Mouse (Mus musculus) urinary bladder, adult 2 months (tissue): Measurements from ENCODE around the gene Nfia. TPM values are rescaled to one million over a fixed set of nuclear protein-coding genes. Genes with fewer than 3 reads are reported as not detected.

Experiments used
- DNase-seq: peaks from one replicate; pipeline ENCODE4 v3.0.0; 2022; ENCODE audit warnings: low spot score
- polyA plus RNA-seq: library from polyadenylated mRNA; depleted of rRNA; stranded (reverse); fragments of >200 nt; gene quantifications from 2 replicates; pipeline ENCODE4 v1.2.3, GENCODE M21; 2012

The Nfia gene
- polyA plus RNA-seq, 1 experiment = 19.6 TPM

DNA sequence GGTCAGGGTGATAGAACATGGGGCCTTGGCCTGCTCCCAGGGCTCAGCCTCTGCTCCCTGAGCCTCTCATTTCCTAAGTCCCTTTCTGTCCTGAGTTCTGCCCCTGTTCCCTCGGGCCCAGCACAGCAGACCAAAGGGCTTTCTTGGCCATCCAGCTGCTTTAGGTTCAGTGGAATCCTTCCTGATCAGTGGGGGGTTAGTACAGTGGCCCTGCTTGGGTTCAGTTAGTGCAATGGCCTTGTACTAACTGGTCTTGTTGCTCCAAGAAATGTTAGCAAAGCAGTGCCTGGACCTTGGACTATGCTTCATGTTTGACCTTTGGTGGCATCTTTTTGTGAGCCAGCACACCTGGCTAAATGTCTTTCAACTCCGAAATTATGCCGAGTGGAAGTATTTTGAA lies 66.1 kb downstream of the Nfia start:
- DNase-seq = no peak

DNA sequence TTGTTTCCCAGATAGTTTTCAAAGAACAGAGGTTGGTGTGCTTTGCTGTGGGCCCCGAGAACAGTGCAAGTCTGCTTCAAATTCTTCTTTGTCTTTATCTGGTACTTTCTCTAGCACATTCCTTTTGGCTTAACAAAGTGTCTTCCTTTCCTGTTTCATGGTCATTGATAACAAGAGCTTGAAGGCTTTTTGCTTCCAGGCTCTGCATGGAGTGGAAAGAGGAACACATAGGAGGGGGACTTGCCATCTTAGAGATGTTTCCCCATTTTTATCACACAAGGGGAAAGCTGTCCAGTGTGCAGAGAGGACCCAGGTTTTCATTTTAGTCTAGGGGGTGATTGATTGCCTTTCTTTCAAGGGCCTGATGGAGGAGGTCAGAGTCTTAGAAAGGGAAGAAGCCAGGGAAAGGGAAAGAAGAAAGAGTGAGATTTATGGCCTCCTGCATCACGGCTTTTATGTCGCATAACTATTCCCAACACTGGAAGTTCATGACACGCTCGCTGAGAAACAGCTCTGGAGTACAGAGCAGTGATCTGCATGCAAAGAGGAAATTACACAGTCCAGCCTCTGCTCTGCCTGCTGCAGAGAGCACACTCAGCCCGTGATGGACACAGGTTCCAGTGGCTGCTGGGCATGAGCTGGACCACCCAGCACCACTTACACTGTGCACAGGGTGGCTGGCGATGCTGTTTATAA lies 67.0 kb downstream of the Nfia start:
- DNase-seq = no peak

DNA sequence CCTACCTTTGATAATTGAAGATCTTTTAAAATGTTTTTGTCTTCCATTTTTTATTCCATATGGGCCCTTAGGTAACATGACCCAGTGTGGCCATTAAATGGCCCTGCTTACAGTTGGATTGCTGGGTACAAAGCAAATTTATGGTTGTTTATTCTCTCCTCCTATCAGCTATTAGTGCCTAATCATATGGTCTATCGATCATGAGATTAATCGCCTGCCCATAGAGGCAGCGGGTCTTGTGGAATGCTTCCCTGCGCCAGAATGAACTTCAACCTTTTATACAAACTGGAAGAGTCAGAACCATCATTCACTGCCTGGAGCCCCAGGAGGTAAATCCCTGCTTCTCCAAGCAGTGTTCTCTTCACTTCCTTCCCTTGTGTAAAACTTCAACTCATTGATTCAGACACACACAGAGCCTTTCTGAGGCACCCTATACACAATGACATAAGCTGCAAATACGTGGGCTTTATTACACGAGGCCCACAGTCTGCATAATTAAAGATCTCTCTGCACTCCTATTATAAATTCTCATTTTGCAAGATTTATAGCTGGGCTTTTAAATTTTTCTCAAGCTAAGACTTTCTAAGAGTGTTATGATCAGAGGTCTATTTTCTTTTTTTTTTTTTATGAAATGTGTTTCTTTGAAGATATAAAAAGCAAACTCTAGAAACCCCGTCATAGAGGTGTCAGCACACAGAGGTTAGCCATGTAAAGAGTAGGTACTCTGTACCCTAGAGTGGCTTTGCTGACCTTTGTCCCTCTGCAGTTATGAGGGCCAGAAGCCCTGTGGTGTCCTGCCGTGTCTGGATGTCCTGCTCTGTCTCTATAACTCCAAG lies 67.9 kb downstream of the Nfia start:
- no peak for DNase-seq

DNA sequence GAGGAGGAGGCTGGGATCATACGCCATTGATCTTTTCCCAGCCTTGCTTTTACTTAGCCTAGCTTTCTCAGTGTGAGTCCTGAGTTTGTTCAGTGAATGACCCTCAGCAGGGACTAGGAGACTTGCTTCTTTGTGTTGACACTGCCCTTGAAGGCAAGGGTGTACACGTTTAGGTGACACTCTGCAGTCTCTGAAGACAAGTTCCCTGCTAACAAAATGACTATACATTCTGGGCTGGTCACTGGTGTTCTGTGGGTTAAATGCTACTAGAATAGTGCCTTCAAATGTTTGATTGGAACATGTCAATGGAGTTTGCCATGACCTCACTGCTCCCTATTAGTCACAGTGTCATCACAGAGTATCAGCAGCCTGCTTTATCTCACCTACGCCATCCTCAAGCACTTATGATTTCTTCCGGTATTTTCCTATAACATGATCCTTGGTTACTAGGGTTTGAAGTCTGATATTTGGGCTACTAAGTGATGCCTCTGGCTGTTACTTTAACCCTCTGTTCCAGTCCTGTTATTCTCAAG lies 68.6 kb downstream of the Nfia start:
- no peak for DNase-seq

DNA sequence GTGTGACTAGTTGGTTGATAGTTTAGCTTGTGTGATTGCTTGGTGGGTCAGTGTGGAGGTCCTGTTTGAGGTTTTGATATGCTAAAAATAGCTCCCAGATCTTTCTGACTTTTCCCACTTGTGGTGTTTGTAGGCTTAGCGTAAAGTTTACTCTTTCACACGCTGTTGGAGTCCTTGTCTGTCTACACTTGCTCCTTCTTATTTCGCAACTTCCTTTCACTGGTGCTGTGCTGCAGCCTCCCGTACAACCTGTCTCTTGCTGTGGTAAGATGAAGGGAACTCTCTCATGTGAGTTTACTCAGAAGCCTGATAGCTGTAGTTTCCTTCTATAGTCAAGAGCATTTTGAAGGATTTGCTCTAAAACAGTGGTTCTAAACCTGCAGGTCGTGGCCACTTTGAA lies 69.2 kb downstream of the Nfia start:
- no peak for DNase-seq

DNA sequence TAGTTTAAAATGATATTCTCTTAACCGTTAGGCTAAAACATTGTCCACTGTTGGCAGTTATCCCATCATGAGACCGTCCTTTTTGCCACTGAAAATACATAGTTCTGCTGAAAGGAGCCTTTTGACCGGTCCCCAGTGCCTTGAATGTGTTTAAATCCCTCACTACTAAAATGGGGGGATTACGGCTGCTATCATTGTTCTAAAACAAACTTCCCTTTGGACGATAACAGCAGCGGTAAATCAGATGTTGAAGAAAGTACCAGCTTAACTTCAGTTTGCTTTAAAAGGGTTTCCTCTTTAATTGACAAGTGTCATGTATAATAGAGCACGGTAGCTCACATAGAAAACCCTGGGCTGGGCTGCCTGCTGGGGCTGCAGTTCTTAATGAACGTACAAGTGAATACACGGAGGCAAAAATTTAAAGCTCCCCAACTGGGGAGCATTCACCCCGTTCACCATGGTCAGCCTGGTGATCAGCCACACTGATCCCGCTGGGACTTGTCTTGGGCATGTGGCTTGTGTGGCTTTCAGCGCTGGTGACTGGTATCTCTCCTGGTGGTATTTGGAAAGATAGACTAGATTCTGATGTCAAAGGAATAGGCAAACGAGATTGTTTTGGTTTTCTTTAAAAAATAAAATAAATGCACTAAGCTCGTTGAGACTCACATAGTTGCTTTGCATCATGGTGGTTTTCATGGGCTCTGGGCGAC lies 71.6 kb downstream of the Nfia start:
- no peak for DNase-seq

DNA sequence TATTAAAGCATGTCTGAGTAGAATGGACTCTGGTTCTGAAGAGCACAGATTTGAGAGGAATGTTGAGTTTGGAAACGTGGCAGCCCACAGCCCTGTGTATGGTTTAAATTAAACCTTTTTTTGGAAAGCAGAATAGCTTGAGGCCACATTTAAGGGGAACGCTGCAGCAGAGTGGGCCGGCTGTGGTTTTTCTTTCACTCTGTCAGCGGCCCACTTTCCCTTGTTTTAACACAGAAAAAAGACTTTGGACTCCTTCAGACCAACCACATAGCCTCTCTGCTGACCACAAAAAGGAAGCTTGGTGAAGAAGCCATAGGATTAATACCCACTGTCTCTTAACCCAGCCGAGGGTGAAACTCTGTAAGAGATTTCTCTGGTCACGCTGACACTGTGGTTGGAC lies 72.4 kb downstream of the Nfia start:
- no peak for DNase-seq

DNA sequence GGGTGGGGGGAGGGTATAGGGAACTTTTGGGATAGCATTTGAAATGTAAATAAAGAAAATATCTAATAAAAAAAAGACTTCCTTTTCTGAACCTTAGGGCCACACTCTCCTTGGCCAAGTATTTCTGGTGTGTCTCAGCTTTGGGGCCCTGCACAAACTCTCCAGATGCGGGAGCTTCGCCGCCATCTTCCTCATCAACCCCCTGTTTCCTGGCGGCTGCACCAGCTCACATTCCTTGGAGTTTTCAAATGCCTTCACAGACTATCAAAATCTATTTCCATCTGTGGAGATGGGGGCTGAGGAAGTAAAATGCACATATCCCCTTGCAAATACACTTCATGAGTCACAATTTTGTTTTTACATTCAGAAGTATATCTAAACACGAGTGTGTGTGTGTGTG lies 75.1 kb downstream of the Nfia start:
- DNase-seq = no peak

DNA sequence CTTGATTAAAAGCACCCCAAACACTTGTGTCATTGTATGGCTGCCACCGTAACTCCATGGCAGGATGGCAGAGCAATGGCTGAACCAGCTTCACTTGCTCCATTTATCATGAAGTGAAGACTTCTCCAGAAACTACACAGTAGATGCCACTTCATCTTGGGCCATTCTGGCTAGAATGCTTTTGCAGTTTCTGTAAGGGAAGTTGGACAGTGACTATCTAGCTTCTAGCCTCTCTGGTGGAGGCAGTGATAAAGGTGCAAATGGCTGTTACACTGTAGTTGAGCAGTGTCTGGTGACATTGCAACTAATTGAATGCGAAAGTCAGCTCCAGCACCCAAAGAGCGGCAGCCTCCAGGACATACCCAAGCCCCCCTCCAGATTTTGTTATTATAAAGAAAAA lies 78.5 kb downstream of the Nfia start:
- no peak for DNase-seq

DNA sequence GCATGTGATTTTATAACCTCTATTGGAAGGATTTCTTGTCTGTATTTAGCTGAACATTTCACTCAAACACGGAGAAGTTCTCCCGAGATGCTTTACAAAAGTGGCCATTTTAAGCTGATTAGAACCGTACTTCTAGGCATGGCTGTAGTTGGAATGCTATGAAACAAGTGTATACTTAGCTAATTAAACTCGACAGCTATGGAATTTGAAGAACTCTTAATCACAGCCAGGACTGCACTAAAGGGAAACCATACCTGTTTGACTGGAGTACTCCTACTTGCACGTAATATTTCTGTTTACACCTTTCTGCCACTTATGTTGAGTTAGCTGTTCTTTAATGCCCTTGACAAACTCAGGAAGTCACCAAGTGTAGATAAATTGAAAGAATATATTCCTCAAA lies 79.2 kb downstream of the Nfia start:
- no peak for DNase-seq

DNA sequence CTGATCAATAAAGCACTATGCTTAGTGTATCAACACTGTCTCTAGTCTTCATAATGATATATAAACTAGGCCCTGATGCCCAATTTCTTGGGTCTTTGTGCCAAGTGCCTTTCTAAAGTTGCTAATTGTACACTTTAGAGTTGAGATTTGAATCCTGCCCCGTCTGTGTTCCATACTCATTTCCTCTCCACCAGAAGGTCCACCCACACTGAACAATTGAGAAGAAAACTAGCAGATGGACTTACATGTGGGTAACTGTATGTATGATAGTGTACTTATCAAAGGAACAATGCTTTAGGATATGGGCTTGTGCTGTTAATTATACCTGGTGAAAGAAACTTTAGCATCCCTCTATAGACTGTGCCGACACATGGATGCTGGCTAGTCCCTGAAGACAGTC lies 80.1 kb downstream of the Nfia start:
- no peak for DNase-seq

DNA sequence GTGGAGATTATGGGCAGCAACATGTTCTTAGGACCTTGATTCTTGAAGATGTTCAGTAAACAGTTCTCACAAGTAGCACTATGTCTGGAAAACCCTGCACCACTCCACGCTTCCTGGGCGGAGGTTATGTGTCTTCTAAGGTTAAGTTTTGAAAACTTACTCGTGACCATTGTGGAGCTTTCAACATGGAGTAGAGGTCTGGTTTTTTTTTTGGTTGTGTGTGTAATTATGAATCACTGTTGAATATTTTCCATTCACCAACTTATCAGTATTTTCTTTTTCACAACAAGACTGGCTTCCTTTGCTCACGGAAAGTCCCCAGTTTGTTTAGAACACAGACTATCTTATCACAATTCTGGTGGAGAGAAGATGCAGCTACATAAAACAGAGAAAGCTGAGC lies 82.2 kb downstream of the Nfia start:
- no peak for DNase-seq

DNA sequence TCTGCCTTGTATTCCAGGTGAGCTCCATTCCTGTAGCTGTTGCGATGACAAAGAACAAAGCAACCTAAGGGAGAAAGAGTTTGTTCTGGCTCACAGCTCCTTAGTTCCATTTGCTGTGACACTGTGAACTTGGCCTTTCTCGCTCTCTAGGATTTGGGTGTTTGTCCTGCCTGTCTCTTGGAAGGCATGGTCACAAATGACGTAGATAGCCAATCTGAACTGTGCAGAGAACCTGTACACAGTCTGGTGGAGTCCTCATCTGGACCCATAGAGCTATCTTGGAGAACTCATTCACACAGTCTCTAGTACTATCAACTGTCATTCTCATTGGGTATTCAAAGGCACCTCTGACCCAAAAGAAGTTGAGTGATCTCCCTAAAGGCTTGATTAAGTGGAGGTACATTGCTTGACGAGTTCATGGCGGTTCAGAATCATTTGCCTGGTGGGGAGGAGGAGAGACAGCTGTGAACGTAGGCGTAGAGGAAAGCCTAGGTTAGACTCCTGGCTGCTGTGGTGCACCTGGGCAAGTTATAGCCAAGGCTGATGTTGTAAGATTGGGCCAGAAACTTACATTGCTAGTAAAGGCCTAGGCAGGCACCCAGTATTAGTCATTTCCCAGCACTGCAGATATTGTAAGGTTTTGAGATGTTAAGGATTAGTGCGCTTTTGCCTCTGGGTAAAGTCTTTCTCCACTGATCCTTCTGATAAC lies 83.3 kb downstream of the Nfia start:
- no peak for DNase-seq

DNA sequence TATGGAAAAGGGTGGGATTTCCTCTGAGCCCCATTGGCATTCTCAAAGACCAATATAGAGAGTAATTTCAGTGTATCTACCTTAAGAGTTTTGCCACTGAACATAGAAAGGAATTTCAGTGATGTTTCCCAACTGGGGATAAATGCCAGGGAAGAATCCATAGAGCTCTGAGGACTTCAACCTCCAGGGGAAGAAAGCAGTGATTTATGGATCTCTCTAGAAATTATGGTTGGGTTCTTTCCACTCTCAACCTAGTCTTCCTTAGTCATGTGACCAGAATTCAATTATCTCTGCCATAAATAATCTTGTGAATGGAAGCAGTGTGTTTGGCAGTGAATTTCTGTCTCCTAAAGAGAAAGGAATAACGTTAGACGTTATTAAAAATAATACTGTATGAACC lies 85.0 kb downstream of the Nfia start:
- DNase-seq = no peak

DNA sequence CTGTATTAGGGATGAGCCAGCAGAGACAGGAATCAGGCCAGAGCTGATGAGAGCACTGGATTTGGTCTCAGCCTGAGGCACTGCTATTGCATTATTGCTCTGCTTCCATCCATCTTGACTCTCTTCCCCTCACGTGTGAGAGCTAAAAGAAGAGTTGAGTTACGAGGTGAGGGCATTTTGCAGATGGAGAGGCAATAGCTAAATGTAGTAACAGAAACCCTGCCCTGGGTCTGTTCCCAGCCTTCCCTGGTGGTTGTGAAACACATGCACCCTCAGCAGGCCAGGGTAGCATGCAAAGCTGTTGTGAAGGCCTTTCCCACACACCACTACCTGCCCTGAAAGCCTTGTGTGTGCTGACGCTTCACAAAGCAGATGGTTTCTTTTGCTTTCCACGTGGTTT lies 86.9 kb downstream of the Nfia start:
- no peak for DNase-seq

DNA sequence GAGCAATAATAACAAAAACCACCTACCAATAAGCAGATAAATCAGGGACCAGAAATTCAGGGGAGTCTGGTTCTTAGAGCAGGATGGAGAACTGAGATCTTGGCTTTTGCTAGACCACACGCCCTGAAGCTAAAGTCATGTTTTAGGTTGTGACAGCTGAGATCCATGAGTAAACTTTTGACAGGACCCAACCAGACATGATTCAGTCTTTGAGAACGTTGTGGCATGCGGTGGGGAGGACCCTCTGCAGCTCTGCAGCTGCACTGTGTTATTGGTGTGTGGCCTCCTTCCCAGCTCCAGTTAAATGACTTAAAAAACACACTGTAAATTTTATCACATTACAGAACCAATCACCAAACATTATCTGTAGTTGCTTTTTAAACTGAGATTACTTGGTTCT lies 87.8 kb downstream of the Nfia start:
- no peak for DNase-seq

DNA sequence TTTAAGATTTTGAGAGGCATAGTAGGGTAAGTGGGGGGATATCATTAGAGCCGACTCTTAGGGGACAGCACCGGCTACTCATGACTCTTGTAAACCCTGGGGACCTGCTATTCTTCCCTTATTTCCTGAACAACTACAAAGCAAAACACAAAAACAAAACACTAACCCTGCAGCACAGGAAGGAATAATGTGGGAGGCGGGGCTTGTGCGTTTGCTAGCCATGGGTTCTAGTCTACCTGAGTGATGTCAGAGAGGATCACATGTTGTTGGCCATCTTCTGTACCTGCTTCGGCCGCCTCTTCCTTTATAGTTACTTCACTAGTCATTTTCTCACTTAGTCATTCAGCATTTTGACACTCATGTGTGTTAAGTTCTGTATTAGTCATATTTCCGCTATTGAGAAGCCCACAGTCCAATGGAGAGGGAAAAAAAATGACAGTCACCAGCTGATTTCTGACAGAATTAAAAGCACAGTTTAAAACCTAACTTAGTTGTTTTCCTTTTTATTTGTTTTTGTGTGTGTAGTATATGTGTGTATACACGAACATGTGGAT lies 88.3 kb downstream of the Nfia start:
- no peak for DNase-seq

DNA sequence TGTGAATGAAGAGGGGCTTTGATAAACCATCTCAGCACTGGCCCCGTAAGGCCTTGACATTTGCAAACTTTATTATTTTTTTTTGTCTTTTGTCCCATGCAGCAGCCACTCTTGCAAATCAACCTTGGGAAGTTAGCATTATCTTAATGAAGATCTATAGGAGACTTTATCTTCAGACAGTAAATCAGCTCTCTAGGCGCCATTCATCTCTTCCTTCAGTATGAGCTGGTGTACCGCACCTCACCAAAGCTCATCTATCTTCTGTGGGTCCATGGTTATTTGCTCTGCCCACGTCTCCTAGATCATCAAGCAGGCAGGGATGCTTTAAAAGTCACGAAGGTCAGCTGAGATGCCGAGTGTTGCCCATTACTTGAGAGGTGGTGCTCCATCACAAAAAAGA lies 89.8 kb downstream of the Nfia start:
- DNase-seq = no peak

DNA sequence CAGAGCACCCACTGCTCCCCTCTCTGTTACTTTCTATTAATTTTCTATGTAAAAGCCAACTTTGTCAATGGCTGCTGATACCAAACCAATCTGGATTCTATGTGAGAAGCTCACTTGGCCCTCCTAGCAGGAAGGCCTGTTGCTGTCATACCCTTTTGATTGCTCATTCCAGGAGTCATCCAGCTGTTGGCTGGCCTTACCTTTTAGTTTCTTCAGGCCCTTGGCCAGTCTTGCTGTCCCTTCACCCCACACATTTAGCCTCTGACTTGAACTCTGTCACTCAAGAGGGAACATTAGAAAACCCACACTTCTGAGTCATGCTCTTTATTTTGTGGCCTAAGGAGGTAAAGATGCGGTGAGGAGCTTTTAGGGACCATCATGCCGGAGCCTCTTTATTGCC lies 91.7 kb downstream of the Nfia start:
- DNase-seq = no peak

DNA sequence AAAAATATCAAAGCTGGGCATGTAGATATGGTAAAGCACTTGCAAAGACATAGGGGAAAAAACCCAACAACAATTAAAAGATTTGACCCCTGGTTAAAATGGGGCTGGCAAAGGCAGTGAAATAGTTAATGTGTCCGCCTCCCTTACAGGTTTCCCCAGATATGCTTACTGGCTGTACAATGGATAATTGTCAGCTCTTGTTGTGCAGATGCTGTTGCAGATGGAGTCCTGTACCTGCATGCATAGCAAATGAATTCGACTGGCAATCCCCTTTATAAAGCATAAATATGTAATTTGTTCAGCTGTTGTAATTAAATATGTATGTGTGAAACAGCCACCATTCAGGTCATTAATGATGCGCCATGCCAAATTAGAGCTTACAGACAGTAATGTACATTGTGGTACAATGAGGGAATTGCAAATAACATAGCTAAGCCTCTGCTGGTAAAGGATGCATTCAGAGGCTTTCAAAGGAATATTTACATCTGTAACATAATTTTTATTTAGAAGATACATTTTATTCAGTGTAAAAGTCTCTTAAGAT lies 92.9 kb downstream of the Nfia start:
- no peak for DNase-seq

DNA sequence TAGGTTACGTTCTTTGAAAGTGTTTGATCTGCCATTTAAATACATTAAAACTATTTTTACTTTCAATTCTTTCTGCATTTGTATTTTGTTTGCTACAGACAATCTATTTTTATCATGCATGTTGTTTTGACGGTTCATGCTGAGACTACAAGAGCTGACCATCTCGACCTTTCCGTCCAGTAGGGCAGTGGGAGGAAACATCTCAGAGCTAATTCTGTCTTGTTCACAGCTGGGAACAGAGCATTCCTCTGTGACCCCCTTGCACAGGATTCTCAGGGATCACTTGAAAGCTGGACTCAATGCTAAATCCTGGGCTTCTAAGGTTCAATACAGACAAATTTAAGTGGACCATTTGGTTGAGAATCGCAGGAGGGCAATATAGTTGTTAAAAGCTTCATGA lies 93.9 kb downstream of the Nfia start:
- no peak for DNase-seq
